Mouse (Mus musculus): ENCODE data around the gene Rhod.
"Not testable (repeated sequence)": the region's sequence is repeated elsewhere in the genome, so short reads cannot be mapped to it uniquely, and the experiment has no call there.

Gene Rhod

GRCm38 (mm10) chr19:4439161-4439801, at the start of gene Rhod:
Gene Rhod, minus strand, starts transcription at chr19:4439432.
- DNase-seq (ENCODE audit: low spot score): no peak

GRCm38 (mm10) chr19:4487877-4488276, 48.6 kb upstream of the Rhod start:
- no peak for DNase-seq (ENCODE audit: low spot score)

GRCm38 (mm10) chr19:4485006-4485405, 45.8 kb upstream of the Rhod start:
- no peak for DNase-seq (ENCODE audit: low spot score)

- DNase-seq (ENCODE audit: low spot score): no peak
Observed at GRCm38 (mm10) chr19:4482111-4482859, 43.1 kb upstream of the Rhod start.

- no peak for DNase-seq (ENCODE audit: low spot score)
Observed at GRCm38 (mm10) chr19:4481326-4481725, 42.1 kb upstream of the Rhod start.

- DNase-seq (ENCODE audit: low spot score): no peak
Observed at GRCm38 (mm10) chr19:4480041-4480440, 40.8 kb upstream of the Rhod start.

- DNase-seq (ENCODE audit: low spot score): no peak
Observed at GRCm38 (mm10) chr19:4478190-4478516, 38.9 kb upstream of the Rhod start.

GRCm38 (mm10) chr19:4477345-4478189, 38.3 kb upstream of the Rhod start, which contains the start of gene Syt12:
Gene Syt12, minus strand, starts transcription at chr19:4477447.
- DNase-seq (ENCODE audit: low spot score): no peak

GRCm38 (mm10) chr19:4476601-4477257, 37.5 kb upstream of the Rhod start:
- no peak for DNase-seq (ENCODE audit: low spot score)

GRCm38 (mm10) chr19:4475224-4475925, 36.1 kb upstream of the Rhod start:
- DNase-seq (ENCODE audit: low spot score): no peak

- no peak for DNase-seq (ENCODE audit: low spot score)
Observed at GRCm38 (mm10) chr19:4474739-4475138, 35.5 kb upstream of the Rhod start.

- DNase-seq (ENCODE audit: low spot score): no peak
Observed at GRCm38 (mm10) chr19:4473549-4473948, 34.3 kb upstream of the Rhod start.

GRCm38 (mm10) chr19:4468363-4468762, 29.1 kb upstream of the Rhod start:
- DNase-seq (ENCODE audit: low spot score): no peak

- no peak for DNase-seq (ENCODE audit: low spot score)
Observed at GRCm38 (mm10) chr19:4464666-4465065, 25.4 kb upstream of the Rhod start.

- DNase-seq (ENCODE audit: low spot score): no peak
Observed at GRCm38 (mm10) chr19:4461981-4462380, 22.7 kb upstream of the Rhod start.

- no peak for DNase-seq (ENCODE audit: low spot score)
Observed at GRCm38 (mm10) chr19:4456227-4456626, 17.0 kb upstream of the Rhod start.

- DNase-seq (ENCODE audit: low spot score): no peak
Observed at GRCm38 (mm10) chr19:4455071-4455800, 16.0 kb upstream of the Rhod start.

- not testable (repeated sequence) for DNase-seq (ENCODE audit: low spot score)
Observed at GRCm38 (mm10) chr19:4454040-4454439, 14.8 kb upstream of the Rhod start.

- no peak for DNase-seq (ENCODE audit: low spot score)
Observed at GRCm38 (mm10) chr19:4452525-4452924, 13.3 kb upstream of the Rhod start.

GRCm38 (mm10) chr19:4451965-4452364, 12.7 kb upstream of the Rhod start:
- no peak for DNase-seq (ENCODE audit: low spot score)

- no peak for DNase-seq (ENCODE audit: low spot score)
Observed at GRCm38 (mm10) chr19:4451098-4451497, 11.9 kb upstream of the Rhod start.
